Mouse (Mus musculus): ENCODE results near the gene Far2.

DNA sequence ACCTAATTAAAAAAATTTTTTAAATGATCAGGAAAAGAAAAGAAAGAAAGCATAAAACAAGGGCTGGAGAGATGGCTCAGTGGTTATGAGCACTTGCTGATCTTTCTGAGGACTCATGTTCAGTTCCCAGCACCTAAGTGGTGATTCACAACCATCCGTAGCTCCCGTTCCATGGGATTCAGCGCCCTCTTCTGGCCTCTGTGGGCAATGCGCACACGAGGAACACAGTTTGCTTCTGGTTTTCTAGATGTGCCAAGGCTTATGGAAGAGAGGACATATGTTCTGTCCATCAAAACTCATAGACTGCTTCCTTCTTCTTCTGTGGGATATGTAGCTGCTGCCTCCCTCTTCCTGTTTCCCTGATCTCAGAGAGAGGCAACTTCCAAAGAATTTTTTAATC lies 94.8 kb downstream of the Far2 start:
- TF ChIP-seq CTCF (IDR thresholded peaks at IDR 0.05) = no peak
- no peak for TF ChIP-seq EP300 (IDR thresholded peaks at IDR 0.05)

Measured in lung, postnatal 0 days (tissue).